Mouse (Mus musculus) right cerebral cortex, postnatal 25 days (tissue): Measurements from ENCODE around the gene Mylk2.

Experiments
- DNase-seq: peaks from one replicate; pipeline ENCODE4 v3.0.0; 2022

The Mylk2 gene

GRCm38 (mm10) chr2:152947098-152947497 lies 35.9 kb downstream of the Mylk2 start:
- DNase-seq = no peak

- DNase-seq = no peak
Observed at GRCm38 (mm10) chr2:152948438-152949020, 37.4 kb downstream of the Mylk2 start.

GRCm38 (mm10) chr2:152950358-152951064 lies 39.4 kb downstream of the Mylk2 start:
- DNase-seq = no peak

GRCm38 (mm10) chr2:152951065-152951849 lies 40.1 kb downstream of the Mylk2 start, which contains the start of gene Dusp15:
Gene Dusp15, minus strand, starts transcription at chr2:152951698.
- DNase-seq = peak; percentile 79

- no peak for DNase-seq
Observed at GRCm38 (mm10) chr2:152951850-152952720, 40.9 kb downstream of the Mylk2 start.

GRCm38 (mm10) chr2:152958116-152958515 lies 47.0 kb downstream of the Mylk2 start:
- DNase-seq = no peak

- DNase-seq = peak; percentile 86
Observed at GRCm38 (mm10) chr2:152962091-152962793, 51.1 kb downstream of the Mylk2 start, which contains the start of gene Ttll9. Gene Ttll9, plus strand, starts transcription at chr2:152962485.

- DNase-seq = no peak
Observed at GRCm38 (mm10) chr2:152965555-152965954, 54.4 kb downstream of the Mylk2 start.
